Mouse (Mus musculus): ENCODE measurements around the gene Cpt2.

Cpt2 gene

GRCm38 (mm10) chr4:107920336-107920735, 3.1 kb downstream of the Cpt2 start:
- peak in 1 of 2 experiments; percentile 29 for DNase-seq

DNA sequence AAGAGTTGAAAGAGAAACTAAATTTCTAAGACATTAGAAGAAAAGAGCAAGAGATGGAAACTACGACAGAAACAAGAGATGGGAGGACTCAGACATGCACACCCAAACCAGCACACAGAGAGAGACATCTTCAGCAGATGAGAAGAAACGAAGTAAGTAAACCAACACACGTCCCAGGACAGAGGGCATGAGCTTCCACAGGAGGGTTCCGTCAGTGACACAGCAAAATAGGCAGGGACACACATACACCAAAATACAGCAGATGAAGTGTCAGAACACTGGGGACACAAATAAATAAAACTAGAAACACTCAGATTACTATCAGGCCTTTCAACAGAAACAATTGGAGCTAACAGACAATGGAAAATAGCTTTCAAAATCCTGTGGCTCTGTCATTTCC, 13.4 kb downstream of the Cpt2 start:
- no peak for DNase-seq

- no peak for DNase-seq
Observed at GRCm38 (mm10) chr4:107906561-107906960, 16.8 kb downstream of the Cpt2 start.

DNA sequence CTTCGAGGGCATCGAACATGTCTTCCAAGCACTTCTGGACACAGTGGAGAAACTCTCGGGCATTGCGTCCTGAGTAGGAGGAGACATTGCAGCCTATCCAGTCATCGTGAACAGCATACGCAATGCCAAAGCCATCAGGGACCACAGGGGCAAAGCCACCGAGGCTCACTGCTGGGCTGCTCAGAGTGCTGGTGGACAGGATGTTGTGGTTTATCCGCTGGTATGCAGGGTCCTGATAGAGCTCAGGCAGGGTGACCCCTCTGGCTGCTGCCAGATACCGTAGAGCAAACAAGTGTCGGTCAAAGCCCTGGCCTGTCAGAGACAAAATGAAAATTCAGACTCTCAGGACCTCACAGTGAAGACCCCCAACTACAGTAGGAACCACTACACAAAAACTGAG, 19.2 kb downstream of the Cpt2 start:
- DNase-seq, result no peak

DNA sequence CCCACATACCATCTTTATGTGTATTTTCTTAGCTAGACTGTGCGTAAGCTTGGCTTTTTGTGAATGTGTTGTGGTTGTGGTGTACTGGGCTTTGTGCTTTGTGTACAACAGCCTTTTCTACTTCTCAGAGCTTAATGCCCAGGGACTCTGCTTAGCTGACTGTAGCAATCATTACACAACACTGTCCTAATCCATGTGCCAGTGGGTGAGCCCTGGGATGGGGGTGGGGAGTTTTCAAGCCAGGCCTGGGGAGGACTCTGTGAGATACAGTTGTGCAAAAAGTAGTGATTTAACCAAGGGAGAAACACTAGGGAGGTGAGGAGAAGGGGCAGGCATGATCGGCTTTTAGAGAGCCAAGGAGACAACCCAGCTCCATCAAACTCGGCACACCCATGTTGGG, 23.2 kb downstream of the Cpt2 start:
- DNase-seq, result no peak

DNA sequence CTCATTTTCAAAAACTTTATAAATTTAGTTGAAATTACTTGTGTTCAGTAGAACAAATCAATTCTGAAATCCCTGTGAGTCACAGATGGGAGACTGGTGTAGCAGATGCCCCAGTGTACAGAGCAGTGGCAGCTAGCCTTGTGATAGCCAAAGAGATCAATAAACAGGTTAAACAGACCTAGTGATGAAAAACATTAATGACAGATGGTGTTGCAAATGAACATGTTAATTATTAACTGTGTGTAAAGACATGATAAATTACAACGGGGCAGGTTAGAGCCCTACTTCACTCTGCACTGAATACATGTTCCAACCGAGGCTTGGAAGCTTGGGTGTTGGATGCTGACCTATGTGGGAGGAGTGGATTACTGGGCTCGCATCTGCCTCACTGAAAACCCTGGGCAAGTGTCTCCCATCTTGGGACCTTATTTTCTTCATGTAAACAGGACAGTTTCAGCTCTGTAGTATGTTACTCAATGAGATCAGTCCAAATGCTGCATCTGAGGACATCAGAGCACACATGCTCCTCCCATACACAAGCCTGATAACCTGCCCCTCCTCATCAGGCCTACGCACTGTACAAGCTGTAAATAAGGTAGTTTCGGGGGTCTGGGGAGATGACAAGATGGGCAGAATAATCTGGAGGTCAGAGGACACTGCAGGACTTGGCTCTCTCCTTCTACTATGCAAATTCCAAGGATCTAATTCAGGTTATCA, 24.0 kb downstream of the Cpt2 start:
- no peak for DNase-seq

DNA sequence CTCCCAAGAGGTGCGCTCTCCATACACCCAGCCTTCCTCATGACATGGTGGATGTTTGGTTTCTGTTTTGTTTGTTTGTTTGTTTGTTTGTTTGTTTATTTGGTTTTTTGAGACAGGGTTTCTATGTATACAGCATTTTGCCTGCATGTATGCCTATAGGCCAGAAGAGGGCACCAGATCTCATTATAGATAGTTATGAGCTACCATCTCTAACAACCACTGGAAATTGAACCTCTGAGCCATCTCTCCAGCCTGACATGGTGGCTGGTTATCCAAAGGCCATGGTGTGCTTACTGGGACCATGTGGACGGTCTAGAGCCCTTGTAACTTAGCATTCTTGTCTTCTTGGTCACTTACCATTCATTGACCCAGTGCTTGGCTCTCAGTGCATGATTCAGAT, 30.7 kb downstream of the Cpt2 start:
- DNase-seq, result peak in 1 of 2 experiments; percentile 9

DNA sequence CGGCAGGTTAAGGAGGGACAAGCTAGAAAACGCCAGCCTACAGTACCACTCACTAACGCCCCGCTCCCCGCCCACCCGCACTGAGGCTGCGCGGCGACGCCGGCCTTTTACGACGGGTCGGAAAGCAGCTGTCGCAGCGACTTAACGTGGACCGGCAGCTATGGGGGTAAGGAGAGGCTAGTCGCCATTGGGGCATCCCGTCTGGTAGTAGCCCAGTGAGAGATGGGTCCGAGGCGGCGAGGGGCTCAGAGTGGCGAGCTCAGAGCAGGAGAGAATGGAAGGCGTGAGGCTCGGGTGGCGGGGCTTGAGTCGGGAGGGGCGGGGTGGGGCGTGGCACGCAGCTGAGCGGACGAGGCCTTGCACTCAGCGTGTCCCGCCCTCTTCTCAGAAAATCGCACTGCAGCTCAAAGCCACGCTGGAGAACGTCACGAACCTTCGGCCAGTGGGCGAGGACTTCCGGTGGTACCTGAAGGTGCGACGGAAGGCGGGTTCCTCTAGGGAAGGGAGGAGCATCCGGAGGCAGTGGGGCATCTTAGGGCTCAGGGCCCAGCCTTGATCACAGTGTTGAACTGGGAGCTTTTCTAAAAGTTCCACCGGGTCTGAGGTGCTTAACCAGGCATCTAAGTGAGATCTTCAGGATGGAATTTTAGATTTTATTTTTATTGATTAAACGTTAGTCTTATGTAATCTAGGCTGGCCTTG, 33.5 kb downstream of the Cpt2 start, which contains the start of gene 0610037L13Rik:
Gene 0610037L13Rik, plus strand, starts transcription at position 83 of the 702 bp plus-strand sequence.
- peak; percentile 94 to 96 for DNase-seq

DNA sequence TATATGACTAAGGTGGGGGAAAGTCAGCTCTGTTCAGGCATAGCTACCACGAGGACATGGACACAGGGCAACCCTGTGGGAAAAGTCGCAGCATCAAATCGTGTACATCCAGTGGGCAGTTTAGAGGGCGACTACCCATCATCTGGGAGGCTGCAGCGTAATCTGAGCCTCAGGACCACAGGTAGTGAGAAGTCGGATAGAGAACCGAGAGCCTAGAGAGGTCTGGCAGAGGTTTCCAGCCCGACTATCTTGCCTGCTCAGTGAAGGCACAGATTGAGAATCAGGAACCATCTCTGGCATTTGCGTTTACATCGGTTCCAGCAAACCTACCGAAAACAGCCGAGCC, 34.1 kb downstream of the Cpt2 start:
- DNase-seq, result no peak

DNA sequence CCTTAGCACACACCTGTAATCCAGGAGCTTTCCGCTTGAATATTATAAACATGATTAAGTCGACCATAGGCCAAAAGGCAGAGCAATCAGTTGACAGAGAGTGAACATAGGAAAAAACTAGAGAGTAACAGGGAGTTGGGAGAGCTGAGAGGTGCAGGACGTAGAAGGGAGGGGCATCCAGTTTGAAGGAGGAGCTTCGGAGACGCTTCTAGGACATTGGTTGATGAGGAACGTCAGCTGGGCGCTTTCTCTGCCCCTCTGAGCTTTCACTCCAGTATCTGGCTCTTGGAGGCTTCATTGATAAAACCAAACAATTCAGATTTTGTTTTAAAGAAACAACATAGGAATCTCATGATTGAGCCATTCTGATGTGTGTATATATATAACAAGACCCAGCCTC, 37.0 kb downstream of the Cpt2 start:
- no peak for DNase-seq

GRCm38 (mm10) chr4:107881631-107882030, 41.8 kb downstream of the Cpt2 start:
- no peak for DNase-seq

GRCm38 (mm10) chr4:107879254-107880050, 44.0 kb downstream of the Cpt2 start, which contains the start of gene Magoh:
Gene Magoh, plus strand, starts transcription at chr4:107879755.
- peak; percentile 99 for DNase-seq

GRCm38 (mm10) chr4:107864866-107865265, 58.5 kb downstream of the Cpt2 start:
- DNase-seq, result no peak

DNA sequence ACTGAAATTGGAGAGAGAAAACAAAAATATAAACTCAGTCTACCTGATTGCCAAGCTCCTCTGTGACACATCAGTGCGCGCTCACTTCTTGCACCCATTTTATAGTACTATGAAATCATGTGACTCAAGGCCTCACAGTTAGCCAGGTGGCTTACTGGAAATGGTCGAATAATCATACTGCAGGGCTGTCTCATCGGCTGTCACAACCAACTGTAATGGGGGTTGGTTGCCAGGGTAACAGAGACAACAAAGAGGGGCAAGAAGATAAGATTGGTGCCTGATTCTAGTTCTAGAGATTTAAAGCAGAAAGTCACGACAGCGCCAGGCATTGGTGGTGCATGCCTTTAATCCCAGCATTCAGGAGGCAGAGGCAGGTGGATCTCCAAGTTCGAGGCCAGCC, 64.4 kb downstream of the Cpt2 start:
- no peak for DNase-seq

GRCm38 (mm10) chr4:107856958-107857686, 66.3 kb downstream of the Cpt2 start:
- peak in 1 of 2 experiments; percentile 41 for DNase-seq
